Mouse (Mus musculus) neural tube, embryonic 11.5 days (tissue): ENCODE measurements around the gene E130114P18Rik. TPM values are rescaled to one million over a fixed set of nuclear protein-coding genes. Genes with fewer than 3 reads are reported as not detected.

Experiments
- ATAC-seq: fragments of 200-750 bp; cut with Nextera tagmentation; 2 replicates; pipeline ENCODE4 v1.8.0; 2017; ENCODE audit warnings: moderate number of reproducible peaks, mild to moderate bottlenecking, moderate TSS enrichment, moderate library complexity; ENCODE audit not compliant: insufficient read depth, low FRiP score, low TSS enrichment
- DNase-seq: peaks from one replicate; pipeline ENCODE4 v3.0.0-alpha.2; 2015; ENCODE audit warnings: low spot score
- H3K27ac ChIP-seq: fragments of 300-500 bp; sonication (generic); 2 replicates; pipeline ENCODE4 v1.5.1; 2014; ENCODE audit warnings: low read depth, mild to moderate bottlenecking, low read length
- H3K27me3 ChIP-seq: fragments of 300-500 bp; sonication (generic); 2 replicates; pipeline ENCODE4 v1.6.1; 2014; ENCODE audit warnings: mild to moderate bottlenecking, low read length, mixed read lengths; ENCODE audit not compliant: control insufficient read depth, insufficient read depth
- H3K36me3 ChIP-seq: fragments of 300-500 bp; sonication (generic); 2 replicates; pipeline ENCODE4 v1.6.1; 2014; ENCODE audit warnings: mild to moderate bottlenecking, low read length, moderate library complexity, mixed read lengths; ENCODE audit not compliant: control insufficient read depth, insufficient read depth
- H3K4me1 ChIP-seq: fragments of 300-500 bp; sonication (generic); 2 replicates; pipeline ENCODE4 v1.6.1; 2014; ENCODE audit warnings: low read length, mixed read lengths; ENCODE audit not compliant: control insufficient read depth, insufficient read depth
- H3K4me2 ChIP-seq: fragments of 300-500 bp; sonication (generic); 2 replicates; pipeline ENCODE4 v1.6.1; 2014; ENCODE audit warnings: low read depth, mild to moderate bottlenecking, moderate library complexity
- H3K4me3 ChIP-seq: fragments of 300-500 bp; sonication (generic); 2 replicates; pipeline ENCODE4 v1.5.1; 2014; ENCODE audit warnings: low read depth, low read length
- H3K9ac ChIP-seq: fragments of 300-500 bp; sonication (generic); 2 replicates; pipeline ENCODE4 v1.6.1; 2014; ENCODE audit warnings: mild to moderate bottlenecking, low read length
- H3K9me3 ChIP-seq: fragments of 300-500 bp; sonication (generic); 2 replicates; pipeline ENCODE4 v1.6.1; 2016; ENCODE audit warnings: low read length; ENCODE audit not compliant: control insufficient read depth
- WGBS: fragments of 180-500 bp; shearing (Covaris S2); extraction: QIAGEN DNeasy Blood & Tissue Kit; methylation state at CpG from one replicate; pipeline ENCODE4 v1.1.7; 2014; 5-methylcytosine and 5-hydroxymethylcytosine counted together
- polyA plus RNA-seq: library from polyadenylated mRNA; unstranded; fragments of >200 nt; fragmentation: Nextera tagmentation; extraction: Ambion mirVana; gene quantifications from 2 replicates; pipeline ENCODE4 v1.2.1, GENCODE M21; 2014

E130114P18Rik gene
- polyA plus RNA-seq, 1 experiment from 2014 or later = 9.1 TPM

- Histone ChIP-seq H3K4me2 (no peak overlapping the region), H3K27me3 (no peaks in the 10 kb centered on the region), H3K9me3 (no peaks in the 10 kb centered on the region), H3K9ac (no peak overlapping the region), H3K4me1 (peaks cover 13% of the 10 kb centered on the region; the same call in 1 of the 2 replicates), H3K27ac (no peak overlapping the region), H3K4me3 (no peak overlapping the region), H3K36me3 (no peaks in the 10 kb centered on the region)
- DNase-seq = no peak
- WGBS = 71% methylated on average over 6 of the region's 6 CpGs
- ATAC-seq = no peak
Measured at GRCm38 (mm10) chr4:97673854-97674510, 103.9 kb downstream of the E130114P18Rik start.

DNA sequence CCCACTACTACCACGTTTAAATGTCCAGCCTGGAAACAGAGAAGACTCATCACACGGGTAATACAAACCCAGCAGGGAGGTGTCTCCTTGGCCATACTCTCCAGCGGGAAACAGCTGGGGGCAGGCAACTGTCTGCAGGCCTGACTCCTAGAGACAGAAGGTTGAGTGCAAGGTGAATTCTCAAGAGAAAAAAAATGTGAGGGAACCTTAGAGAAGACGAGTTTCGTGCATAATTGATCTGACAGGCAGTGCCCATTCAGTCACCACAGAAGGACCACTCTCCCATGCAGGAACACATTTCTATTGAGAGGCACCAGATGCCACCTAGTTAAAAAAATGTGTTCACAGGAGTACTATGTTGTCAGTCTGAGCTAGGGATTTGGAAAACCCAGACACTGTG lies 105.4 kb downstream of the E130114P18Rik start:
- ATAC-seq (no peak), DNase-seq (no peak)

DNA sequence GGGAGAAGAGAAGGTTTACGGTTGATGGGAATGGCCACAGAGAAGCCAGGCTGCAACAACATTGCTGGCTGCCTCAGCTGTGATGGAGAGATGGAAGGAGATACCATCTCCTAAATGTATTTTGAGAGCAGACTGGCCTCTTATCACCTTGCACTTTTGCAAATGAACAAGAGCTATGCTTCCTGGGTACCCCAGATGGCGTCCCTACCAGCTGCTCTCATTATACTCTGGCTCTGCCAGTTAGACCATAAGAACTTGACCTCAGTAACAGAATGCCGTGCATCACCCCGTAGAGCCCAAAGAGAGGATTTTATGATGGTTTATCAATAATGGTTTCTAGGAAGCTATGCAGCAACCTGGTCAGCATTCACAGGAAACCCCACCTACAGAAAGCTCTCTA lies 106.0 kb downstream of the E130114P18Rik start:
- DNase-seq (no peak), ATAC-seq (no peak)
- Histone ChIP-seq H3K27me3 (no peaks in the 10 kb centered on the region), H3K36me3 (no peaks in the 10 kb centered on the region), H3K4me3 (no peak overlapping the region), H3K27ac (no peak overlapping the region), H3K4me2 (no peak overlapping the region), H3K4me1 (peaks cover 13% of the 10 kb centered on the region; the same call in 1 of the 2 replicates), H3K9ac (no peak overlapping the region), H3K9me3 (no peaks in the 10 kb centered on the region)
- 83% methylated on average over 4 of the region's 4 CpGs for WGBS

More for the DNA sequence above, 105.4 kb downstream of the E130114P18Rik start:
- Histone ChIP-seq H3K27ac (no peak overlapping the region), H3K9ac (no peak overlapping the region), H3K27me3 (no peaks in the 10 kb centered on the region), H3K4me3 (no peak overlapping the region), H3K4me1 (peaks cover 13% of the 10 kb centered on the region; the same call in 1 of the 2 replicates), H3K9me3 (no peaks in the 10 kb centered on the region), H3K36me3 (no peaks in the 10 kb centered on the region), H3K4me2 (no peak overlapping the region)
- WGBS = 47% methylated on average over 5 of the region's 5 CpGs

GRCm38 (mm10) chr4:97670418-97670817 lies 107.5 kb downstream of the E130114P18Rik start:
- no peaks in the 10 kb centered on the region for H3K9me3 ChIP-seq
- H3K4me2 ChIP-seq = no peak overlapping the region
- H3K27me3 ChIP-seq = no peaks in the 10 kb centered on the region
- ATAC-seq (no peak), DNase-seq (no peak)
- no peaks in the 10 kb centered on the region for H3K36me3 ChIP-seq
- no peak overlapping the region for H3K27ac ChIP-seq
- H3K9ac ChIP-seq = no peak overlapping the region
- no peak overlapping the region for H3K4me3 ChIP-seq
- peaks cover 1% of the 10 kb centered on the region; the same call in 1 of the 2 replicates for H3K4me1 ChIP-seq

DNA sequence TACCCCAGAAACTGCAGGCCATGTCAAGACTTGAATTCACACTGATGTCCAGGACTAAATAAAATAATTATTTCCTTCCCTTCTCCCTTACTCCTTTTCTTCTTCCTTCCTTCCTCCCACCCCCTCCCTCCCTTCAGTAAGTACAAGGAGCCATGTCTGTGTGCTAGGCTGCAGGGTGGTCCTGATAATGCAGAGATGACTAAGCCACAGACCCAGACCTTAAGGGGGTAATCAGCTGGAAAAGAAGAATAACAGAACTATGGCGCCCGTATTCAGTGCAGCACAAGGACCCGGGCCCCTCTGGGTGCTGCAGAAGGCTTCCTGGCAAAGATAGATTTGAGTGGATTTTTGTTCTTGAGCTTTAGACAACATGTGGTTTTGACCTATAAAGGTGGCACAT lies 108.1 kb downstream of the E130114P18Rik start:
- H3K4me1 ChIP-seq = no peaks in the 10 kb centered on the region; the same call in 1 of the 2 replicates
- no peak overlapping the region for H3K4me2 ChIP-seq
- DNase-seq = no peak
- no peaks in the 10 kb centered on the region for H3K27me3 ChIP-seq
- 50% methylated on average over 3 of the region's 3 CpGs for WGBS
- peak; percentile 53; the same call in 1 of the 2 replicates for ATAC-seq
- H3K27ac ChIP-seq = no peak overlapping the region
- no peak overlapping the region for H3K4me3 ChIP-seq
- H3K36me3 ChIP-seq = no peaks in the 10 kb centered on the region
- no peaks in the 10 kb centered on the region for H3K9me3 ChIP-seq
- no peak overlapping the region for H3K9ac ChIP-seq

GRCm38 (mm10) chr4:97665428-97665755 lies 112.5 kb downstream of the E130114P18Rik start:
- no peak for DNase-seq
- H3K27ac ChIP-seq = no peak overlapping the region; the same call in 1 of the 2 replicates
- no peak overlapping the region for H3K9ac ChIP-seq
- 65% methylated on average over 7 of the region's 7 CpGs for WGBS
- no peak overlapping the region for H3K4me2 ChIP-seq
- no peaks in the 10 kb centered on the region for H3K36me3 ChIP-seq
- no peaks in the 10 kb centered on the region for H3K27me3 ChIP-seq
- H3K4me1 ChIP-seq = no peaks in the 10 kb centered on the region
- no peak overlapping the region for H3K4me3 ChIP-seq
- no peak for ATAC-seq
- H3K9me3 ChIP-seq = no peaks in the 10 kb centered on the region

DNA sequence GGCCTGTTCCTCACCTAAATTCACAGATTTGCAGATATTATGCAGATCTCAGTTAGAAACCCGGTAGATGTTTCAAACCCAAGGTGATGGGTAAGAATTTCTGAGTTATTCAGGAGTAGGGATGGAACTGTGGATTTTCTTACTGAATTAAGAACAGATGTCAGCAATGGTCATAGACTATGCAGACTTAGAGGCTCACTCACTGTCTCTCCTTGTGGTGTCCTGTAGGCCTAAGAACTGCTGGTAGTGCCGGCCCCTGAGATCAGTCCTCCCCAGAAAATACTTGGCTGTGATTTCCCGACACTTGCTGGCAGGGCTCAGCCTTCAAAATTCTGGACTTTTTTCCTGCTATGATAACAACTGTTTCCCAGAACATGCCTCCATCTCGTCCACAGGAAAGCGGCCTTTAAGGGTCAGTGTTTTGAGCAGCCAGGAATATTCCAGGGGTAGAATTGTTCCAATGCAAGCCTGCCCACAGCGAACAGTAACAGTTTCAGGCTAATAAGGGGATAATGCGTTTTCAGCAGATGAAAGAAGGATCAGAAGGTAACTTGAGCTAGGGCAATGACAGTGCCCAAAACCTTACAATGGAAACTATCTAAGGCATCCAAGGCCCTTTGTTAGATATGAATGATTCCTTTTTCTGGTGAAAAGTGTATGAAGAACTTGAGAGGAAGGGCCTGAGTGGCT lies 113.0 kb downstream of the E130114P18Rik start:
- WGBS = 54% methylated on average over 7 of the region's 7 CpGs

GRCm38 (mm10) chr4:97663922-97664321 lies 114.0 kb downstream of the E130114P18Rik start:
- H3K4me1 ChIP-seq = no peaks in the 10 kb centered on the region
- 94% methylated on average over 6 of the region's 6 CpGs for WGBS
- no peaks in the 10 kb centered on the region for H3K9me3 ChIP-seq
- no peaks in the 10 kb centered on the region for H3K36me3 ChIP-seq
- H3K27me3 ChIP-seq = no peaks in the 10 kb centered on the region
- no peak overlapping the region for H3K9ac ChIP-seq
- H3K4me2 ChIP-seq = no peak overlapping the region
- DNase-seq (no peak), ATAC-seq (no peak)
- H3K27ac ChIP-seq = no peak overlapping the region
- H3K4me3 ChIP-seq = no peak overlapping the region

More for the DNA sequence above, 113.0 kb downstream of the E130114P18Rik start:
- DNase-seq (no peak), ATAC-seq (no peak)
- no peaks in the 10 kb centered on the region for H3K27me3 ChIP-seq
- no peak overlapping the region for H3K4me3 ChIP-seq
- H3K4me1 ChIP-seq = no peaks in the 10 kb centered on the region
- no peak overlapping the region for H3K4me2 ChIP-seq
- H3K36me3 ChIP-seq = no peaks in the 10 kb centered on the region
- H3K9me3 ChIP-seq = no peaks in the 10 kb centered on the region
- H3K27ac ChIP-seq = no peak overlapping the region; the same call in 1 of the 2 replicates
- H3K9ac ChIP-seq = no peak overlapping the region

GRCm38 (mm10) chr4:97662841-97663240 lies 115.0 kb downstream of the E130114P18Rik start:
- H3K4me1 ChIP-seq = no peaks in the 10 kb centered on the region
- ATAC-seq (no peak), DNase-seq (no peak)
- 74% methylated on average over 11 of the region's 11 CpGs for WGBS
- H3K27me3 ChIP-seq = no peaks in the 10 kb centered on the region
- no peak overlapping the region for H3K4me3 ChIP-seq
- no peak overlapping the region for H3K27ac ChIP-seq
- no peaks in the 10 kb centered on the region for H3K9me3 ChIP-seq
- H3K9ac ChIP-seq = no peak overlapping the region
- H3K36me3 ChIP-seq = no peaks in the 10 kb centered on the region
- no peak overlapping the region for H3K4me2 ChIP-seq
